Mouse (Mus musculus): ENCODE data around the gene Ceacam1.
"Not testable (repeated sequence)": the region's sequence is repeated elsewhere in the genome, so short reads cannot be mapped to it uniquely, and the experiment has no call there.

Gene Ceacam1

GRCm38 (mm10) chr7:25439978-25440815 lies 37.2 kb downstream of the Ceacam1 start:
- DNase-seq (ENCODE audit: low spot score), result no peak

- DNase-seq (ENCODE audit: low spot score), result no peak
Measured at GRCm38 (mm10) chr7:25439124-25439822, 38.1 kb downstream of the Ceacam1 start.

GRCm38 (mm10) chr7:25436704-25437103 lies 40.7 kb downstream of the Ceacam1 start:
- DNase-seq (ENCODE audit: low spot score), result no peak

- no peak for DNase-seq (ENCODE audit: low spot score)
Measured at GRCm38 (mm10) chr7:25436226-25436625, 41.2 kb downstream of the Ceacam1 start.

- no peak for DNase-seq (ENCODE audit: low spot score)
Measured at GRCm38 (mm10) chr7:25435546-25435851, 41.9 kb downstream of the Ceacam1 start.

GRCm38 (mm10) chr7:25434654-25435545 lies 42.5 kb downstream of the Ceacam1 start:
- DNase-seq (ENCODE audit: low spot score), result no peak

- no peak for DNase-seq (ENCODE audit: low spot score)
Measured at GRCm38 (mm10) chr7:25433781-25434560, 43.4 kb downstream of the Ceacam1 start.

- DNase-seq (ENCODE audit: low spot score), result no peak
Measured at GRCm38 (mm10) chr7:25433007-25433541, 44.3 kb downstream of the Ceacam1 start.

GRCm38 (mm10) chr7:25432381-25432780 lies 45.0 kb downstream of the Ceacam1 start:
- no peak for DNase-seq (ENCODE audit: low spot score)

- DNase-seq (ENCODE audit: low spot score), result no peak
Measured at GRCm38 (mm10) chr7:25429886-25430784, 47.3 kb downstream of the Ceacam1 start.

GRCm38 (mm10) chr7:25428321-25428720 lies 49.1 kb downstream of the Ceacam1 start:
- no peak for DNase-seq (ENCODE audit: low spot score)

- no peak for DNase-seq (ENCODE audit: low spot score)
Measured at GRCm38 (mm10) chr7:25427144-25427543, 50.3 kb downstream of the Ceacam1 start.

GRCm38 (mm10) chr7:25426380-25426779 lies 51.0 kb downstream of the Ceacam1 start:
- not testable (repeated sequence) for DNase-seq (ENCODE audit: low spot score)

GRCm38 (mm10) chr7:25424429-25424828 lies 53.0 kb downstream of the Ceacam1 start:
- DNase-seq (ENCODE audit: low spot score), result peak; percentile 84

GRCm38 (mm10) chr7:25422286-25422841 lies 55.0 kb downstream of the Ceacam1 start:
- no peak for DNase-seq (ENCODE audit: low spot score)

GRCm38 (mm10) chr7:25419943-25420342 lies 57.5 kb downstream of the Ceacam1 start:
- no peak for DNase-seq (ENCODE audit: low spot score)

- DNase-seq (ENCODE audit: low spot score), result no peak
Measured at GRCm38 (mm10) chr7:25419536-25419935, 57.9 kb downstream of the Ceacam1 start.

GRCm38 (mm10) chr7:25417597-25417996 lies 59.8 kb downstream of the Ceacam1 start:
- DNase-seq (ENCODE audit: low spot score), result no peak

GRCm38 (mm10) chr7:25412833-25413441 lies 64.5 kb downstream of the Ceacam1 start, which contains the start of gene Cxcl17:
Gene Cxcl17 (minus strand): TSS chr7:25412886.
- no peak for DNase-seq (ENCODE audit: low spot score)
